Mouse (Mus musculus) testis, adult 2 months (tissue): Measurements from ENCODE around the gene Hdac7.

Experiments used
- CTCF ChIP-seq: fragments of 200-500 bp; IDR thresholded peaks from 2 replicates; pipeline ENCODE4 v1.5.1; 2012; ENCODE audit warnings: low read depth, mild to moderate bottlenecking, inconsistent platforms, low read length, moderate library complexity; ENCODE audit not compliant: control insufficient read depth, insufficient read depth, insufficient replicate concordance
- POLR2A ChIP-seq: fragments of 200-500 bp; IDR thresholded peaks from 2 replicates; pipeline ENCODE4 v1.6.1; 2012; ENCODE audit warnings: low read depth, mild to moderate bottlenecking, inconsistent platforms, low read length, moderate library complexity; ENCODE audit not compliant: control insufficient read depth

DNA sequence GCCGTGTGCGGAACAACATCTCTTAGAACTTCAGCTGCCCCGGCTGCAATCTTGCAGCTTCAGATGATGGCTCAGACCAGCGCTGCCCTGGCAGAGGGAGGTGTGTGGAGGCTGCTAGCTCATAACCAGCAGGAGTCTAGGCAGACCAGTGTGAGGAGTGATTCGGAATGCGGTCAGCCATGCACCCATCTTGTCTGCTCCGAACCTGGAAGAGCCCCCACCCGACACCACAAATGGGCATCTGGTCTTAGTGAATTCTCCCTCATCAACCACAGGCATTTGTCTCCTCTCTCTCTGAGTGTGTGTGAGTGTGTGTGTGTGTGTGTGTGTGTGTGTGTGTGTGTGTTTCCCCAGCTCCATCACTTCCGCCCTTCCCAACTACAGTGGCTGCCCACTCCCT lies 24.4 kb downstream of the Hdac7 start:
- TF ChIP-seq CTCF (no peak), POLR2A (no peak)
